Mouse (Mus musculus) spleen, adult 2 months (tissue): ENCODE results near the gene Pttg1. TPM values are rescaled to one million over a fixed set of nuclear protein-coding genes. Genes with fewer than 3 reads are reported as not detected.

Experiments used
- DNase-seq, 2 experiments: peaks; one replicate each; pipeline versions ENCODE4 v3.0.0 to v3.0.0-alpha.2; 2012 to 2021; ENCODE audit warnings: low spot score in 2 of 2, low read depth in 1 of 2
- H3K27ac ChIP-seq: fragments of 200-500 bp; 2 replicates; pipeline ENCODE4 v1.5.1; 2012; ENCODE audit warnings: low read length, inconsistent platforms; ENCODE audit not compliant: insufficient read depth
- H3K27me3 ChIP-seq: fragments of 200-500 bp; 2 replicates; pipeline ENCODE4 v1.6.1; 2012; ENCODE audit warnings: mild to moderate bottlenecking, moderate library complexity, low read length, inconsistent platforms; ENCODE audit not compliant: control insufficient read depth, insufficient read depth
- H3K36me3 ChIP-seq: fragments of 200-500 bp; 2 replicates; pipeline ENCODE4 v1.6.1; 2012; ENCODE audit warnings: mild to moderate bottlenecking, low read length, inconsistent platforms; ENCODE audit not compliant: control insufficient read depth, insufficient read depth
- H3K4me1 ChIP-seq: fragments of 200-500 bp; 2 replicates; pipeline ENCODE4 v1.6.1; 2011; ENCODE audit warnings: inconsistent platforms; ENCODE audit not compliant: control insufficient read depth, insufficient read depth, insufficient read length
- H3K4me3 ChIP-seq: fragments of 200-500 bp; 2 replicates; pipeline ENCODE4 v1.5.1; 2011; ENCODE audit warnings: mild to moderate bottlenecking, inconsistent platforms; ENCODE audit not compliant: insufficient read depth, insufficient read length; ENCODE audit errors: extremely low read depth
- CTCF ChIP-seq: fragments of 200-500 bp; IDR thresholded peaks from 2 replicates; pipeline ENCODE4 v1.5.1; 2011; ENCODE audit warnings: mild to moderate bottlenecking, inconsistent platforms; ENCODE audit not compliant: insufficient read depth, insufficient read length, insufficient replicate concordance; ENCODE audit errors: extremely low read depth
- POLR2A ChIP-seq: fragments of 200-500 bp; IDR thresholded peaks from 2 replicates; pipeline ENCODE4 v1.6.1; 2011; ENCODE audit warnings: low read depth, low read length, inconsistent platforms
- WGBS: fragments of 180-500 bp; shearing (Covaris S2); methylation state at CpG from one replicate; pipeline ENCODE4 v1.1.7; 2018; 5-methylcytosine and 5-hydroxymethylcytosine counted together
- polyA plus RNA-seq: library from polyadenylated mRNA; depleted of rRNA; stranded (reverse); fragments of >200 nt; gene quantifications from 2 replicates; pipeline ENCODE4 v1.2.3, GENCODE M21; 2012; rRNA removed

The Pttg1 gene
- polyA plus RNA-seq, 1 experiment = 15.6 TPM

DNA sequence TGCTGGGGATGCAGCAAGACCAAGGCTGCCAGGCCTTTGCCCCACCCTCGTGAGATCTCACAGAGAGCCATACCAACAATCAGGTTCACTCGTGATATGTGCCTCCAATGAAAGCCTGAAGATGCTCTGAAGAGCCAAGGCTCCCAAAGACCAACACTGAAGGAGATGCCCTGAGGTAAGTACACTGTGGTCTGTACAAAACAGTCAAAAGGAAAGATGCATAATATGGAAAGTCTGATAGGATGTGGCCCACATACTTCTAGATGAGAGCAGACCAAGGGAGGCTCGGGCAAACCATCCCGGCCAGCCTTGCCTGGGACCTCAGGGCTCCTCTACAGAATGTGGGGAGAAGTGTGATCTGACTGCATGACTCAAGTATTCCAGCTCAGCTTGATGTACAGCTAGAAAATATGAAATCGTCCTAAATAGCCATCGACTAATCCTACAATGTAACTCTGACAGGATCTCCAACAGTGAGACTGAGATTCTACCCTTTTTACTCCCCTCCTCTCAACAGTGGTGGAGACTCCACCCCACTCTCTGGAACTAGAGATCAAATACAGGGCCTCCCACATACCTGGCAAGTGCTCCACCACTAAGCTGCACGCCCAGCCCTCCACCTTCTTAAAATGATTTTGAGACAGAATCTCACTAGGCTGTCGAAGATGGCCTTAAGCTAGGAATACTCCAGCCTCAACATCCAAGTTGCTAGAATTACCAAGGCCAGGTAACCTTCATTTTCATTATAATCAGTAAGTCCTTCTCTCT is 48.8 kb downstream of the Pttg1 start:
- H3K4me3 ChIP-seq = no peak overlapping the region
- H3K27me3 ChIP-seq = no peaks in the 10 kb centered on the region
- H3K4me1 ChIP-seq = no peaks in the 10 kb centered on the region; the same call in 1 of the 2 replicates
- no peak for TF ChIP-seq POLR2A
- TF ChIP-seq CTCF = no peak
- no peak for DNase-seq
- 84% methylated on average over 8 of the region's 8 CpGs for WGBS
- H3K36me3 ChIP-seq = peaks cover 9% of the 10 kb centered on the region
- no peak overlapping the region for H3K27ac ChIP-seq

DNA sequence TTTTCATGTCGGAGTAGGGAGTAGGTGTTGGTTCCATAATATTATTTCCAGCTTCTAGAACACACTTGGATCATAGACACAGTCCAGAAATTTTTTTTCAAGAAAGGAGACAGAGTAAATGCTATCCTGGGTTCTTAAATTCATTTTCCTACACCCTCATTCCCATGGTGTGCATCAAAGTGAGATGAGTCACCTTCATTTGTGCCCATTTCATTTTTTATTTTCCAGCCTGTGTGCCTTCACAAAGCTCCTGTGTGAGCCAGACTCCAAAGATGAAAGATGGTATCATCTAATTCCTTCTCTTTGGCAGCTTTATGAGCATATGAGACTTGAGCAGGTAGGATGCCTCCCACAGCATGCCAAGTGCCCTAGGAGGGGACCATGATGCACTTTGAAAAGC is 49.5 kb downstream of the Pttg1 start:
- Histone ChIP-seq H3K4me3 (no peak overlapping the region), H3K4me1 (no peaks in the 10 kb centered on the region; the same call in 1 of the 2 replicates), H3K27ac (no peak overlapping the region), H3K27me3 (no peaks in the 10 kb centered on the region), H3K36me3 (peaks cover 9% of the 10 kb centered on the region)
- WGBS = 90% methylated on average over 1 of the region's 1 CpGs
- no peak for DNase-seq
- TF ChIP-seq POLR2A (no peak), CTCF (no peak)

DNA sequence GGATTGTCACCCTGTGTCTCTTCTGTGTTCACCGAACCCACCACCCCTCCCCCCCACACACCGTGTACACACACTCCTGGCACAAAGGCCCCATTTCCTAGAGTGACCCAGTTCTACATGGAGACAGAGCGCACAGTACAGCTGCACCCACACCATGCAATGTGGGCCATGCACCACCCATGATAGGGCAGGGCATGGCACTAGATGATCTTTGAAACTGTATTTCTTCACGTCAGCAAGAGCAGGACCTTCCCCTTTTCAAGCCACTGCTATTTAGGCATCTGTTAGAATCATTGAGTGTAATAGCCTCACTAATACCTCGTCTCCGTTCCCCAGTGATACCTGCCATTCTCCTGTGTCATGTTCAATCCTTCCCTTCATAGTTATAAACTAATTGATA is 51.1 kb downstream of the Pttg1 start:
- Histone ChIP-seq H3K36me3 (peaks cover 9% of the 10 kb centered on the region), H3K27me3 (no peaks in the 10 kb centered on the region), H3K27ac (no peak overlapping the region), H3K4me1 (no peaks in the 10 kb centered on the region; the same call in 1 of the 2 replicates), H3K4me3 (no peak overlapping the region)
- TF ChIP-seq POLR2A (no peak), CTCF (no peak)
- no peak for DNase-seq
- 89% methylated on average over 6 of the region's 6 CpGs for whole genome bisulfite sequencing

DNA sequence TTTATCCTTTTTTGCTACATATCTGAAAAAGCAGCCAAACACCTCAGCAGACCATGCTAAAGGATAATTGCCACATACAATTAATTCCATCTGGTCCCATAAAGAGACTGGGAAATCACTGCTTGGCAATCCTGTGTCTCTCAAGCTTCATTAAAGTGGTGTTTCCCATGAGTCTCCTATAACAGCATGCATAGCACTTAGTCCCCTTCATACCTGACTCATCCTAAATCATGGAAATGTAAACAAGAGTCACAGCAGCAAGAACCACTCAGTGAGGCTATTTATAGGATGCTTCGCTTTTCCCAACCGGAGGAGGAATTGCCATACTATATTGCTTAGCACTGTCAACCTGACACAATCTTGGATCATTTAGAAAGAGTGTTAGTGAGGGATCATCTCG is 52.7 kb downstream of the Pttg1 start:
- Histone ChIP-seq H3K4me3 (no peak overlapping the region), H3K27ac (no peak overlapping the region), H3K27me3 (no peaks in the 10 kb centered on the region), H3K4me1 (no peaks in the 10 kb centered on the region), H3K36me3 (peaks cover 9% of the 10 kb centered on the region)
- TF ChIP-seq CTCF = no peak
- TF ChIP-seq POLR2A = no peak
- WGBS = 85% methylated on average over 3 of the region's 3 CpGs
- DNase-seq = no peak

DNA sequence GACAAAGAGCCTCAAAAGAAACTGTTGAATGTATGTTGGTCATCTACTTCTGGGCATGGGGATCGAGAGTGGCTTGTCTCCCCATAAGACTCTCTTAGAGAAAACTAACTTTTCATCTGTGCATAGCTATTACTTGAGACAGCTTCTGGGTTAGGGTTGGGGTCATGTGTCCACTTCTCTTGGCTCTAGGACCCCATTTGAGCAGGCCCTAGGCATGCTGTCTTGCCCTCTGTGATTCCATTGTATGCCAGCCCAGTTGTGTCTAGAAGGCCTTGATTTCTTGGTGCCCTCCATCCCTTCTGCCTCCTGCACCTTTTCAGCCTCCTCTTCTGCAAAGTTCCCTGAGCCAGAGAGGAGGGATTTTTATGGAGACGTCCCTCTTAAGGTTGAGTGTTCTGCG is 54.2 kb downstream of the Pttg1 start:
- peaks cover 9% of the 10 kb centered on the region for H3K36me3 ChIP-seq
- no peaks in the 10 kb centered on the region for H3K27me3 ChIP-seq
- WGBS = 94% methylated on average over 3 of the region's 3 CpGs
- H3K4me1 ChIP-seq = peaks cover 4% of the 10 kb centered on the region; the same call in 1 of the 2 replicates
- H3K4me3 ChIP-seq = no peak overlapping the region
- no peak for DNase-seq
- no peak overlapping the region for H3K27ac ChIP-seq
- TF ChIP-seq POLR2A = no peak
- no peak for TF ChIP-seq CTCF

Other genes with a start within 250 kb of the Pttg1 start
- gene Slu7, start 7.5 kb upstream of the Pttg1 start, polyA plus RNA-seq = 2.3 and 3.1 TPM in 2 replicates
- 1.6 and 2.5 TPM in 2 replicates for gene C1qtnf2, start 48.0 kb upstream of the Pttg1 start, polyA plus RNA-seq
- gene Ccnjl, start 102.5 kb upstream of the Pttg1 start, polyA plus RNA-seq = 0.88 and 1.4 TPM in 2 replicates
- 0.05 TPM in 2 replicates for gene 4933415A04Rik, start 160.8 kb upstream of the Pttg1 start, polyA plus RNA-seq
- gene Fabp6, start 175.3 kb upstream of the Pttg1 start, polyA plus RNA-seq = not detected in 2 replicates